Mouse (Mus musculus): Measurements from ENCODE around the gene Eef2kmt.

- TF ChIP-seq CTCF (IDR thresholded peaks at IDR 0.05; ENCODE audit: borderline replicate concordance, insufficient read depth, low read length) (no peak), POLR2A (IDR thresholded peaks at IDR 0.05; ENCODE audit: low read depth, low read length) (no peak)
Measured at GRCm38 (mm10) chr16:5252260-5252659, 3.5 kb downstream of the Eef2kmt start.
